Mouse (Mus musculus): ENCODE measurements at regions not wholly inside any gene's neighbourhood (a gene's known extent, or its start where the extent isn't known, plus 50 kb on each side); places are given as distances from the start of the nearest gene placed in this dataset.

GRCm38 (mm10) chr14:103899111-103899814 is 55.1 kb upstream of the Ednrb start:
- TF ChIP-seq CTCF (IDR thresholded peaks at IDR 0.05; ENCODE audit: control insufficient read depth, insufficient read depth, insufficient replicate concordance, low read depth, low read length): no peak
- no peak for TF ChIP-seq POLR2A (IDR thresholded peaks at IDR 0.05; ENCODE audit: control insufficient read depth, low read depth, low read length)
